Mouse (Mus musculus): ENCODE results near the gene Nudc. TPM values are rescaled to one million over a fixed set of nuclear protein-coding genes. Genes with fewer than 3 reads are reported as not detected.

The Nudc gene
- polyA plus RNA-seq, 1 experiment from 2014 or later = 125 TPM

DNA sequence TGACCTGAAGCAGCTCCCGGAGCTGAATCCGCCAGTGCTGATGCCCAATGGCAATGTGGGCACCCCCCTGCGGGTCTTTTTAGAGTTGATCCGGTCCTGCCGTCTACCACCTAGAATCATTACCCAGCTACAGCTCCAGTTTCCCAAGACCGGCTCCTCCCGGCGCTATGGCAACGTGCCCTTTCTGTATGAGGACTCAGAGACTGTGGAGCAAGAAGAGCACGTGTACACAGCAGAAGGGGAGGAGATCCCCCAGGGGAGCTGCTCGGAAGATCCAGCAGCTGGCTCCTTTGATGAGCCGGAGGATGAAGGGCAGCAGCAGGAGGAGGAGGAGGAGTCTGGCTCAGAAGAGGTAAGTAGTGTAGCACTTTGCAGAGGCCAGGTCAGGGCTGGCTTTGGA is 32.2 kb upstream of the Nudc start:
- ATAC-seq (ENCODE audit: low FRiP score, low TSS enrichment) (no peak), DNase-seq (ENCODE audit: low spot score) (no peak)
- Histone ChIP-seq H3K4me3 (ENCODE audit: low read depth, low read length) (no peak overlapping the region), H3K27me3 (ENCODE audit: control insufficient read depth, insufficient read depth, low read length) (no peaks in the 10 kb centered on the region), H3K4me1 (replicated peaks; ENCODE audit: control insufficient read depth, insufficient read depth) (no peaks in the 10 kb centered on the region; the same call in 1 of the 2 replicates), H3K9ac (ENCODE audit: low read length) (no peak overlapping the region), H3K27ac (replicated peaks) (no peak overlapping the region), H3K36me3 (ENCODE audit: control insufficient read depth, insufficient read depth, low read length) (peaks cover 10% of the 10 kb centered on the region; the same call in 1 of the 2 replicates), H3K9me3 (ENCODE audit: control insufficient read depth, low read length) (no peaks in the 10 kb centered on the region), H3K4me2 (replicated peaks; ENCODE audit: low read depth) (no peak overlapping the region)
- WGBS = 72% methylated on average over 12 of the region's 12 CpGs
- TF ChIP-seq EP300 (optimal IDR thresholded peaks at IDR 0.05) (no peak), CTCF (IDR thresholded peaks at IDR 0.05; ENCODE audit: low read depth) (no peak)

- Histone ChIP-seq H3K36me3 (ENCODE audit: control insufficient read depth, insufficient read depth, low read length) (peaks cover 9% of the 10 kb centered on the region; the same call in 1 of the 2 replicates), H3K9me3 (ENCODE audit: control insufficient read depth, low read length) (no peaks in the 10 kb centered on the region), H3K4me3 (ENCODE audit: low read depth, low read length) (peak overlapping the region; percentile 82), H3K4me2 (replicated peaks; ENCODE audit: low read depth) (peak overlapping the region; percentile 96), H3K9ac (ENCODE audit: low read length) (peak overlapping the region; percentile 92), H3K27ac (replicated peaks) (peak overlapping the region; percentile 88), H3K4me1 (replicated peaks; ENCODE audit: control insufficient read depth, insufficient read depth) (no peaks in the 10 kb centered on the region; the same call in 1 of the 2 replicates), H3K27me3 (ENCODE audit: control insufficient read depth, insufficient read depth, low read length) (no peaks in the 10 kb centered on the region)
- DNase-seq (ENCODE audit: low spot score) (no peak), ATAC-seq (ENCODE audit: low FRiP score, low TSS enrichment) (peak; percentile 22)
- no peak for TF ChIP-seq CTCF (IDR thresholded peaks at IDR 0.05; ENCODE audit: low read depth)
- no peak for TF ChIP-seq EP300 (optimal IDR thresholded peaks at IDR 0.05)
- under 1% methylated on average over 40 of the region's 41 CpGs for WGBS
These were observed 29.0 kb upstream of the Nudc start for GRCm38 (mm10) chr4:133574843-133575202.

DNA sequence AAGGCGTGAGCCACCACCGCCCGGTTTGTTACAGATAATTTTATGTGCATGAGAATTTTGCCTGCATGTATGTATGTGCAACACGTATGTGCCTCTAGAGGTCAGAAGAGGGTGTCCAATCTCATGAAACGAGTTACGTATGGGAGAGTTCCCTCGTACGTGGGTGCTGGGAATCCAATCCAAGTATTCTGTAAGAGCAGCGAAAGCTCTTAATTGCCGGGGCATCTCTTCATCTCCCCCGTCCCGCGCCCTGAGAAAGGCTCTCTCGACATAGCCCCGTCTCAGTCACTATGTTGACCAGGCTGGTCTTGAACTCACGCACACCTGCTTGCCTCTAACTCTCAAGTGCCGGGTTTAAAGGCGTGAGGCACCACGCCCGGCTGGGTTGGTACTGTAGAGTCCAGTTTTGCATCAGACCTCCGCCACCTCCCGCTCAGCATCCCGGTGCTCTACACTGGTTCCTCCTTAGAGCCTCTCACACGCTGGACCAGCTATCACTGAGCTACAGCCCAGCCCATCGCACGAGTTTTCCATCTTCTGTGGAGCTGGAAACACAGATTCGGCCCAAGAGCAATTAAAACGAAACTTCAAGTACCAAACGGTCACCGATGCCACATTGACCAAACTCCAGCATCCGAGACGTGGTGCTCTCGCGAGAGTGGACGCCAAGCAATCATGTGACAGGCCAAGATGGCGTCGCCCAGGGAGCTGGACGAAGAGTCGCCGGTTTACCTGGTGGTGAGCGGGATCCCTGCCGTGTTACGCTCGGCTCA is 28.5 kb upstream of the Nudc start, which contains the start of gene Gpatch3:
Gene Gpatch3, plus strand, starts transcription at position 676 of the 773 bp plus-strand sequence.
- TF ChIP-seq CTCF (IDR thresholded peaks at IDR 0.05; ENCODE audit: low read depth) = peak; percentile 56
- TF ChIP-seq EP300 (optimal IDR thresholded peaks at IDR 0.05) = peak; percentile 98
- Histone ChIP-seq H3K36me3 (ENCODE audit: control insufficient read depth, insufficient read depth, low read length) (peaks cover 4% of the 10 kb centered on the region; the same call in 1 of the 2 replicates), H3K4me2 (replicated peaks; ENCODE audit: low read depth) (peak within 1 kb of the TSS; percentile 96), H3K9ac (ENCODE audit: low read length) (peak within 1 kb of the TSS; percentile 92), H3K4me1 (replicated peaks; ENCODE audit: control insufficient read depth, insufficient read depth) (no peaks in the 10 kb centered on the region; the same call in 1 of the 2 replicates), H3K27ac (replicated peaks) (peak within 1 kb of the TSS; percentile 88), H3K4me3 (ENCODE audit: low read depth, low read length) (peak within 1 kb of the TSS; percentile 82), H3K9me3 (ENCODE audit: control insufficient read depth, low read length) (no peaks in the 10 kb centered on the region), H3K27me3 (ENCODE audit: control insufficient read depth, insufficient read depth, low read length) (no peaks in the 10 kb centered on the region)
- peak; percentile 92 for ATAC-seq (ENCODE audit: low FRiP score, low TSS enrichment)
- peak; percentile 93 for DNase-seq (ENCODE audit: low spot score)
- 6% methylated on average over 44 of the region's 44 CpGs for WGBS

DNA sequence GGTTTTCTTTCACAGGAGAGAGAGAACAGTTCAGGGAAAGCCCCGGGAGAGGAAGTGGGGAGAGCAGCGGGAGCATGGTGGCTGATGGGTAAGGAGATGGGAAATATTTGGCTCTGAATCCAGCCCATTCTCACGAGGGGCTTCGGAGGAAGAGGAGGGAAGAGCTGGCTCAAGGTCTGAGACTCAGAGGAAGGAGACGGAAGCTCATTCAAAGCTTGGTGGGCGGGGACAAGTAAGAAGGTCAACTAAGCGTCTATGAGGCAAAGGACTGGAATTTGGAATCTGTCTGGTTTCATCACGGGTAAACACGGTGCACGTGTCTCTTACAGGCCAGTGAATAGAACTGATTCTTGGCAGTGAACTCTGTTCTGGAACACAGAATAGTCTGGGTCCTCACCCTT is 24.3 kb upstream of the Nudc start:
- Histone ChIP-seq H3K4me2 (replicated peaks; ENCODE audit: low read depth) (0 out of 2 replicates have a peak overlapping the region, but pooled peaks have one; percentile 14), H3K27ac (replicated peaks) (0 out of 2 replicates have a peak overlapping the region, but pooled peaks have one; percentile 18), H3K36me3 (ENCODE audit: control insufficient read depth, insufficient read depth, low read length) (no peaks in the 10 kb centered on the region), H3K27me3 (ENCODE audit: control insufficient read depth, insufficient read depth, low read length) (no peaks in the 10 kb centered on the region), H3K4me3 (ENCODE audit: low read depth, low read length) (no peak overlapping the region), H3K4me1 (replicated peaks; ENCODE audit: control insufficient read depth, insufficient read depth) (no peaks in the 10 kb centered on the region; the same call in 1 of the 2 replicates), H3K9ac (ENCODE audit: low read length) (no peak overlapping the region), H3K9me3 (ENCODE audit: control insufficient read depth, low read length) (no peaks in the 10 kb centered on the region)
- DNase-seq (ENCODE audit: low spot score) = peak; percentile 41
- no peak for TF ChIP-seq CTCF (IDR thresholded peaks at IDR 0.05; ENCODE audit: low read depth)
- 38% methylated on average over 10 of the region's 10 CpGs for WGBS
- peak; percentile 63 for ATAC-seq (ENCODE audit: low FRiP score, low TSS enrichment)

DNA sequence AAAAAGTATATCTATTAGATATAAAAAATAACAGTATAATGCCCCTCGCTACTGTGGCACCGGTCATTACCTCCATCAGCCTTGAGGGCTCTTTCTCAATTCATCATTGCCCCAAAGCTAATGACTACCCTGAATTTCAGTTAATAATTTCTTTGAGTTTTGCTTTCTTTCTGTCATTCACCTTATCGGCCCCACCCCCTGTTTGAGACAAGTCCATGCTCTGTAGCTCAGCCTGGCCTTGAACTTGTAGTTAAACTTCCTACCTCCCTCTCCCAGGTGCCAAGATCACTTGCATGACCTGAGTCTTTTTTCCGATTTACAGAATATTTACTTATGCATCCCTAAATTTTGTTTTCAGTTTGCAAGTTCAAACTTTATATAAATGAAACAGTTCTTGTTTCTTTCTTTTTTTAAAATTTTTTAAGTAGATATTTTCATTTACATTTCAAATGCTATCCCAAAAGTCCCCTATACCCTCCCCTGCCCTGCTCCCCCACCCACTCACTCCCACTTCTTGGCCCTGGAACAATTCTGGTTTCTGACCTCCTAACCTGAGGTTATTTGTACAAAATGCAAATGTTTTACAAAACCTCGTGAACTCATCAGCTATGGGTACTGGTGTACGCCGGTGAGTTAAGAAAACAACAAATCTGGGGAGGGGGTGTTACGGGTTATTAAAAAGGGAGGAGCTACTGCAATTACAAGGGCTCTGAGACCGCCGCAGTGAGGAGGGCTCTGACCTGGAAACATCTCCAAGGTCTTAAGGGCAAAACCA is 23.7 kb upstream of the Nudc start:
- H3K4me3 ChIP-seq (ENCODE audit: low read depth, low read length) = no peak overlapping the region
- H3K27me3 ChIP-seq (ENCODE audit: control insufficient read depth, insufficient read depth, low read length) = no peaks in the 10 kb centered on the region
- no peaks in the 10 kb centered on the region; the same call in 1 of the 2 replicates for H3K4me1 ChIP-seq (replicated peaks; ENCODE audit: control insufficient read depth, insufficient read depth)
- H3K9me3 ChIP-seq (ENCODE audit: control insufficient read depth, low read length) = no peaks in the 10 kb centered on the region
- TF ChIP-seq CTCF (IDR thresholded peaks at IDR 0.05; ENCODE audit: low read depth) (no peak), EP300 (optimal IDR thresholded peaks at IDR 0.05) (no peak)
- 0 out of 2 replicates have a peak overlapping the region, but pooled peaks have one; percentile 14 for H3K4me2 ChIP-seq (replicated peaks; ENCODE audit: low read depth)
- no peaks in the 10 kb centered on the region for H3K36me3 ChIP-seq (ENCODE audit: control insufficient read depth, insufficient read depth, low read length)
- DNase-seq (ENCODE audit: low spot score) (no peak), ATAC-seq (ENCODE audit: low FRiP score, low TSS enrichment) (no peak)
- 0 out of 2 replicates have a peak overlapping the region, but pooled peaks have one; percentile 18 for H3K27ac ChIP-seq (replicated peaks)
- H3K9ac ChIP-seq (ENCODE audit: low read length) = no peak overlapping the region
- 78% methylated on average over 10 of the region's 10 CpGs for WGBS

Data from stomach, postnatal 0 days (tissue).